Mouse (Mus musculus) limb, embryonic 12.5 days (tissue): ENCODE data around the gene Dnaaf5. TPM values are rescaled to one million over a fixed set of nuclear protein-coding genes. Genes with fewer than 3 reads are reported as not detected.
A peak's percentile ranks its signal among the peaks of the same experiment; 100 is the strongest.

Experiments used
- ATAC-seq: fragments of 200-750 bp; cut with Nextera tagmentation; 2 replicates; pipeline ENCODE4 v1.8.0; 2017; ENCODE audit warnings: low read depth, moderate TSS enrichment; ENCODE audit not compliant: insufficient number of reproducible peaks, insufficient read depth, low FRiP score, low TSS enrichment
- H3K27ac ChIP-seq: fragments of 300-500 bp; sonication (generic); 2 replicates; pipeline ENCODE4 v1.5.1; 2016; ENCODE audit warnings: mild to moderate bottlenecking, moderate library complexity
- H3K27me3 ChIP-seq: fragments of 300-500 bp; sonication (generic); 2 replicates; pipeline ENCODE4 v1.6.1; 2016; ENCODE audit warnings: mild to moderate bottlenecking, moderate library complexity
- H3K36me3 ChIP-seq: fragments of 300-500 bp; sonication (generic); 2 replicates; pipeline ENCODE4 v1.6.1; 2016; ENCODE audit warnings: mild to moderate bottlenecking, moderate library complexity
- H3K4me1 ChIP-seq: fragments of 300-500 bp; sonication (generic); replicated peaks from 2 replicates; pipeline ENCODE4 v1.6.1; 2016
- H3K4me2 ChIP-seq: fragments of 300-500 bp; sonication (generic); 2 replicates; pipeline ENCODE4 v1.6.1; 2016; ENCODE audit warnings: mild to moderate bottlenecking, moderate library complexity
- H3K4me3 ChIP-seq: fragments of 300-500 bp; sonication (generic); replicated peaks from 2 replicates; pipeline ENCODE4 v1.5.1; 2016; ENCODE audit warnings: mild to moderate bottlenecking
- H3K9ac ChIP-seq: fragments of 300-500 bp; sonication (generic); replicated peaks from 2 replicates; pipeline ENCODE4 v1.6.1; 2016; ENCODE audit warnings: mild to moderate bottlenecking, moderate library complexity
- H3K9me3 ChIP-seq: fragments of 300-500 bp; sonication (generic); 2 replicates; pipeline ENCODE4 v1.6.1; 2016; ENCODE audit warnings: mild to moderate bottlenecking, moderate library complexity
- WGBS: fragments of 180-500 bp; shearing (Covaris S2); methylation state at CpG from one replicate; pipeline ENCODE4 v1.1.7; 2016; 5-methylcytosine and 5-hydroxymethylcytosine counted together
- polyA plus RNA-seq: library from polyadenylated mRNA; unstranded; fragments of >200 nt; fragmentation: Nextera tagmentation; extraction: Ambion mirVana; gene quantifications from 2 replicates; pipeline ENCODE4 v1.2.1, GENCODE M21; 2016

The Dnaaf5 gene
- 4.7 and 5.8 TPM in 2 replicates for polyA plus RNA-seq

GRCm38 (mm10) chr5:139149681-139150602 lies at the start of gene Dnaaf5, which contains the start of gene Prkar1b:
Gene Dnaaf5, plus strand, starts transcription at chr5:139150223.
Gene Prkar1b, minus strand, starts transcription at chr5:139150001.
- Histone ChIP-seq H3K27ac (peak within 1 kb of the TSS; percentile 73), H3K4me3 (peak within 1 kb of the TSS; percentile 93), H3K9me3 (no peaks in the 10 kb centered on the region), H3K9ac (peak within 1 kb of the TSS; percentile 81), H3K27me3 (no peaks in the 10 kb centered on the region), H3K36me3 (peaks cover 32% of the 10 kb centered on the region), H3K4me1 (peaks cover 16% of the 10 kb centered on the region), H3K4me2 (peak within 1 kb of the TSS; percentile 91)
- WGBS: under 1% methylated on average over 85 of the region's 87 CpGs
- peak; percentile 97 for ATAC-seq

GRCm38 (mm10) chr5:139101783-139102182 lies 48.2 kb upstream of the Dnaaf5 start:
- H3K4me3 ChIP-seq: no peak overlapping the region
- peaks cover 7% of the 10 kb centered on the region; the same call in 1 of the 2 replicates for H3K27me3 ChIP-seq
- no peak overlapping the region for H3K27ac ChIP-seq
- ATAC-seq: no peak
- H3K36me3 ChIP-seq: no peaks in the 10 kb centered on the region
- H3K9me3 ChIP-seq: 0 out of 2 replicates have a peak, but pooled peaks cover 7% of the 10 kb centered on the region
- peaks cover 10% of the 10 kb centered on the region for H3K4me1 ChIP-seq
- H3K4me2 ChIP-seq: no peak overlapping the region
- WGBS: 77% methylated on average over 6 of the region's 6 CpGs
- no peak overlapping the region for H3K9ac ChIP-seq

- ATAC-seq: no peak
These were observed 42.2 kb upstream of the Dnaaf5 start for GRCm38 (mm10) chr5:139107815-139108214.

GRCm38 (mm10) chr5:139110140-139110855 lies 39.7 kb upstream of the Dnaaf5 start:
- peaks cover 4% of the 10 kb centered on the region; the same call in 1 of the 2 replicates for H3K4me1 ChIP-seq
- H3K4me3 ChIP-seq: no peak overlapping the region
- no peak overlapping the region for H3K9ac ChIP-seq
- H3K9me3 ChIP-seq: no peaks in the 10 kb centered on the region
- no peaks in the 10 kb centered on the region; the same call in 1 of the 2 replicates for H3K27me3 ChIP-seq
- H3K4me2 ChIP-seq: no peak overlapping the region
- no peak for ATAC-seq
- WGBS: 88% methylated on average over 2 of the region's 2 CpGs
- H3K36me3 ChIP-seq: no peaks in the 10 kb centered on the region
- no peak overlapping the region for H3K27ac ChIP-seq

More at GRCm38 (mm10) chr5:139107815-139108214, 42.2 kb upstream of the Dnaaf5 start:
- Histone ChIP-seq H3K4me2 (no peak overlapping the region), H3K4me3 (no peak overlapping the region), H3K27me3 (no peaks in the 10 kb centered on the region; the same call in 1 of the 2 replicates), H3K4me1 (no peaks in the 10 kb centered on the region), H3K9ac (no peak overlapping the region), H3K9me3 (no peaks in the 10 kb centered on the region), H3K36me3 (no peaks in the 10 kb centered on the region), H3K27ac (no peak overlapping the region)
- 77% methylated on average over 9 of the region's 9 CpGs for WGBS

- whole genome bisulfite sequencing: 72% methylated on average over 9 of the region's 9 CpGs
- Histone ChIP-seq H3K4me1 (peaks cover 4% of the 10 kb centered on the region; the same call in 1 of the 2 replicates), H3K36me3 (no peaks in the 10 kb centered on the region), H3K9ac (no peak overlapping the region), H3K4me2 (no peak overlapping the region), H3K4me3 (no peak overlapping the region), H3K27me3 (no peaks in the 10 kb centered on the region; the same call in 1 of the 2 replicates), H3K9me3 (no peaks in the 10 kb centered on the region), H3K27ac (no peak overlapping the region)
- ATAC-seq: no peak
These were observed 38.0 kb upstream of the Dnaaf5 start for GRCm38 (mm10) chr5:139111991-139112390.

- 82% methylated on average over 9 of the region's 9 CpGs for WGBS
- H3K4me3 ChIP-seq: no peak overlapping the region
- H3K27ac ChIP-seq: no peak overlapping the region
- H3K9me3 ChIP-seq: no peaks in the 10 kb centered on the region
- no peaks in the 10 kb centered on the region; the same call in 1 of the 2 replicates for H3K27me3 ChIP-seq
- H3K4me2 ChIP-seq: no peak overlapping the region
- ATAC-seq: no peak
- peaks cover 4% of the 10 kb centered on the region; the same call in 1 of the 2 replicates for H3K4me1 ChIP-seq
- no peaks in the 10 kb centered on the region for H3K36me3 ChIP-seq
- no peak overlapping the region for H3K9ac ChIP-seq
These were observed 37.6 kb upstream of the Dnaaf5 start for GRCm38 (mm10) chr5:139112418-139112817.

- H3K27ac ChIP-seq: no peak overlapping the region
- H3K27me3 ChIP-seq: no peaks in the 10 kb centered on the region
- H3K9me3 ChIP-seq: no peaks in the 10 kb centered on the region
- no peak overlapping the region for H3K4me2 ChIP-seq
- H3K36me3 ChIP-seq: no peaks in the 10 kb centered on the region
- peaks cover 10% of the 10 kb centered on the region; the same call in 1 of the 2 replicates for H3K4me1 ChIP-seq
- no peak overlapping the region for H3K9ac ChIP-seq
- ATAC-seq: no peak
- 75% methylated on average over 4 of the region's 4 CpGs for WGBS
- no peak overlapping the region for H3K4me3 ChIP-seq
These were observed 35.1 kb upstream of the Dnaaf5 start for GRCm38 (mm10) chr5:139114876-139115275.

GRCm38 (mm10) chr5:139115507-139115906 lies 34.5 kb upstream of the Dnaaf5 start:
- Histone ChIP-seq H3K27me3 (no peaks in the 10 kb centered on the region), H3K27ac (no peak overlapping the region), H3K4me1 (peaks cover 10% of the 10 kb centered on the region; the same call in 1 of the 2 replicates), H3K36me3 (no peaks in the 10 kb centered on the region), H3K9me3 (no peaks in the 10 kb centered on the region), H3K9ac (no peak overlapping the region), H3K4me2 (no peak overlapping the region), H3K4me3 (no peak overlapping the region)
- ATAC-seq: no peak
- 92% methylated on average over 7 of the region's 7 CpGs for WGBS

GRCm38 (mm10) chr5:139118139-139118960 lies 31.7 kb upstream of the Dnaaf5 start:
- 67% methylated on average over 5 of the region's 5 CpGs for WGBS

GRCm38 (mm10) chr5:139118961-139119276 lies 31.1 kb upstream of the Dnaaf5 start:
- 67% methylated on average over 2 of the region's 2 CpGs for WGBS
- ATAC-seq: no peak
- Histone ChIP-seq H3K9ac (no peak overlapping the region), H3K27me3 (no peaks in the 10 kb centered on the region), H3K4me2 (no peak overlapping the region), H3K27ac (no peak overlapping the region), H3K4me3 (no peak overlapping the region), H3K36me3 (no peaks in the 10 kb centered on the region), H3K9me3 (no peaks in the 10 kb centered on the region), H3K4me1 (peaks cover 8% of the 10 kb centered on the region; the same call in 1 of the 2 replicates)

More at GRCm38 (mm10) chr5:139118139-139118960, 31.7 kb upstream of the Dnaaf5 start:
- H3K27ac ChIP-seq: no peak overlapping the region
- peaks cover 10% of the 10 kb centered on the region; the same call in 1 of the 2 replicates for H3K4me1 ChIP-seq
- H3K27me3 ChIP-seq: no peaks in the 10 kb centered on the region
- no peaks in the 10 kb centered on the region for H3K9me3 ChIP-seq
- H3K9ac ChIP-seq: no peak overlapping the region
- no peak overlapping the region for H3K4me2 ChIP-seq
- no peaks in the 10 kb centered on the region for H3K36me3 ChIP-seq
- no peak overlapping the region for H3K4me3 ChIP-seq
- no peak for ATAC-seq
